Mouse (Mus musculus) midbrain, embryonic 13.5 days (tissue): Measurements from ENCODE around the gene Magea1. TPM values are rescaled to one million over a fixed set of nuclear protein-coding genes. Genes with fewer than 3 reads are reported as not detected.
"Not testable (repeated sequence)": the region's sequence is repeated elsewhere in the genome, so short reads cannot be mapped to it uniquely, and the experiment has no call there.

Experiments
- ATAC-seq: fragments of 200-750 bp; cut with Nextera tagmentation; 2 replicates; pipeline ENCODE4 v1.8.0; 2017; ENCODE audit warnings: mild to moderate bottlenecking, moderate TSS enrichment, moderate library complexity
- H3K27ac ChIP-seq: fragments of 300-500 bp; sonication (generic); 2 replicates; pipeline ENCODE4 v1.5.1; 2015; ENCODE audit warnings: inconsistent platforms, mild to moderate bottlenecking, moderate library complexity
- H3K27me3 ChIP-seq: fragments of 300-500 bp; sonication (generic); 2 replicates; pipeline ENCODE4 v1.6.1; 2015; ENCODE audit warnings: mild to moderate bottlenecking, inconsistent platforms
- H3K36me3 ChIP-seq: fragments of 300-500 bp; sonication (generic); 2 replicates; pipeline ENCODE4 v1.6.1; 2015; ENCODE audit warnings: mild to moderate bottlenecking, inconsistent platforms
- H3K4me1 ChIP-seq: fragments of 300-500 bp; sonication (generic); replicated peaks from 2 replicates; pipeline ENCODE4 v1.6.1; 2015; ENCODE audit warnings: inconsistent platforms
- H3K4me2 ChIP-seq: fragments of 300-500 bp; sonication (generic); replicated peaks from 2 replicates; pipeline ENCODE4 v1.6.1; 2015; ENCODE audit warnings: moderate library complexity, mild to moderate bottlenecking, inconsistent platforms
- H3K4me3 ChIP-seq: fragments of 300-500 bp; sonication (generic); replicated peaks from 2 replicates; pipeline ENCODE4 v1.5.1; 2015; ENCODE audit warnings: mild to moderate bottlenecking, inconsistent platforms
- H3K9ac ChIP-seq: fragments of 300-500 bp; sonication (generic); replicated peaks from 2 replicates; pipeline ENCODE4 v1.6.1; 2015; ENCODE audit warnings: mild to moderate bottlenecking, inconsistent platforms
- H3K9me3 ChIP-seq: fragments of 300-500 bp; sonication (generic); 2 replicates; pipeline ENCODE4 v1.6.1; 2016; ENCODE audit warnings: mild to moderate bottlenecking, inconsistent platforms
- WGBS: fragments of 180-500 bp; shearing (Covaris S2); methylation state at CpG from one replicate; pipeline ENCODE4 v1.1.7; 2015; 5-methylcytosine and 5-hydroxymethylcytosine counted together
- polyA plus RNA-seq: library from polyadenylated mRNA; unstranded; fragments of >200 nt; fragmentation: Nextera tagmentation; extraction: Ambion mirVana; gene quantifications from 2 replicates; pipeline ENCODE4 v1.2.1, GENCODE M21; 2015

Gene Magea1
- polyA plus RNA-seq = not detected in 2 replicates

DNA sequence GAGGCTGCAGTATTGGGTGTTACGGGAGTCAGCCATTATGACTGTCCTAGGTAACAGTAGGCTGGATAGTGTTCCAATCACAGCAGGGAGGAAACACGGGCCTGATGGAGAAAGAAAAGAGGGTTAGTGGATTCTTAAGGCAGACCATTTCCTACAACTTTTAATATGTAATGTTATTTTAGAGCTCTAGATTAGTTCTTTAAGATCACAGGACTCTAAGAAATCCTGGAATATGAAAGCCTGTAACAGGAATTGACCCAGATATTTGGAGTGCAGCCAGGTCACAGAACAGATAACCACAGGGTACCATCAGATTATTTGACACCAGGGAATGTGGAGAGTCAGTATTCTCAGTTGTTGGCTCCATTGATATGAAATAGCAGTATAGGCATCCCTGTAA lies at the start of gene Magea1:
TSS of gene Magea1 (minus strand) at position 101 of the 400 bp plus-strand sequence.
- H3K9ac ChIP-seq, H3K27me3 ChIP-seq, ATAC-seq, H3K27ac ChIP-seq, H3K4me3 ChIP-seq, H3K4me1 ChIP-seq, H3K9me3 ChIP-seq, H3K4me2 ChIP-seq, H3K36me3 ChIP-seq: not testable (repeated sequence)
- 71% methylated on average over 1 of the region's 2 CpGs for WGBS

- not testable (repeated sequence) for H3K9me3 ChIP-seq, H3K36me3 ChIP-seq, H3K27me3 ChIP-seq, ATAC-seq, H3K9ac ChIP-seq, H3K4me2 ChIP-seq, H3K4me1 ChIP-seq, H3K27ac ChIP-seq, H3K4me3 ChIP-seq
- 85% methylated on average over 3 of the region's 3 CpGs for WGBS
Observed at GRCm38 (mm10) chrX:155128312-155128711, 38.7 kb upstream of the Magea1 start, which contains the start of gene Cldn34b2. Cldn34b2 (minus strand) TSS chrX:155128412.

- Histone ChIP-seq H3K4me3 (no peak overlapping the region), H3K9ac (no peak overlapping the region), H3K27me3 (no peaks in the 10 kb centered on the region), H3K4me1 (no peaks in the 10 kb centered on the region), H3K4me2 (no peak overlapping the region), H3K36me3 (no peaks in the 10 kb centered on the region), H3K9me3 (no peaks in the 10 kb centered on the region), H3K27ac (no peak overlapping the region)
- no peak for ATAC-seq
Observed at GRCm38 (mm10) chrX:155098024-155098423, 8.4 kb upstream of the Magea1 start.

- H3K36me3 ChIP-seq, H3K4me3 ChIP-seq, H3K9me3 ChIP-seq, H3K27me3 ChIP-seq, H3K27ac ChIP-seq, H3K4me2 ChIP-seq, H3K4me1 ChIP-seq, ATAC-seq, H3K9ac ChIP-seq: not testable (repeated sequence)
- 85% methylated on average over 3 of the region's 4 CpGs for WGBS
Observed at GRCm38 (mm10) chrX:155093566-155093965, 4.0 kb upstream of the Magea1 start, which contains the start of gene Magea2. Magea2 (minus strand) TSS chrX:155093666.

GRCm38 (mm10) chrX:155063045-155063444 lies 26.5 kb downstream of the Magea1 start, which contains the start of gene Magea5:
Magea5 (minus strand) TSS chrX:155063145.
- not testable (repeated sequence) for H3K36me3 ChIP-seq, H3K4me1 ChIP-seq, H3K4me3 ChIP-seq, H3K9me3 ChIP-seq, ATAC-seq, H3K4me2 ChIP-seq, H3K27ac ChIP-seq, H3K27me3 ChIP-seq, H3K9ac ChIP-seq
- WGBS = 89% methylated on average over 12 of the region's 16 CpGs

Other genes starting within 250 kb of the Magea1 start
- not detected in 2 replicates for gene Cldn34b1, start 199.5 kb downstream of the Magea1 start, polyA plus RNA-seq
- not detected in 2 replicates for gene Magea6, start 153.8 kb downstream of the Magea1 start, polyA plus RNA-seq
- gene Magea3, start 140.3 kb downstream of the Magea1 start, polyA plus RNA-seq = not detected in 2 replicates
- not detected in 2 replicates for gene Magea8, start 93.9 kb downstream of the Magea1 start, polyA plus RNA-seq
- gene Magea5, start 26.6 kb downstream of the Magea1 start, polyA plus RNA-seq = not detected in 2 replicates
- gene Magea2, start 3.9 kb upstream of the Magea1 start, polyA plus RNA-seq = not detected in 2 replicates
- not detected in 2 replicates for gene Cldn34b2, start 38.6 kb upstream of the Magea1 start, polyA plus RNA-seq
- 70.8 and 72.8 TPM in 2 replicates for gene Sat1, start 126.7 kb upstream of the Magea1 start, polyA plus RNA-seq
- gene Acot9, start 172.7 kb upstream of the Magea1 start, polyA plus RNA-seq = 31.2 and 35.6 TPM in 2 replicates